Mouse (Mus musculus): ENCODE results near the gene Gm5157.
"Not testable (repeated sequence)": the region's sequence is repeated elsewhere in the genome, so short reads cannot be mapped to it uniquely, and the experiment has no call there.

Gene Gm5157

GRCm38 (mm10) chr7:21190323-21190722 is at the start of gene Gm5157:
TSS of gene Gm5157 (minus strand) at chr7:21190423.
- DNase-seq (ENCODE audit: low read depth), result not testable (repeated sequence)

DNA sequence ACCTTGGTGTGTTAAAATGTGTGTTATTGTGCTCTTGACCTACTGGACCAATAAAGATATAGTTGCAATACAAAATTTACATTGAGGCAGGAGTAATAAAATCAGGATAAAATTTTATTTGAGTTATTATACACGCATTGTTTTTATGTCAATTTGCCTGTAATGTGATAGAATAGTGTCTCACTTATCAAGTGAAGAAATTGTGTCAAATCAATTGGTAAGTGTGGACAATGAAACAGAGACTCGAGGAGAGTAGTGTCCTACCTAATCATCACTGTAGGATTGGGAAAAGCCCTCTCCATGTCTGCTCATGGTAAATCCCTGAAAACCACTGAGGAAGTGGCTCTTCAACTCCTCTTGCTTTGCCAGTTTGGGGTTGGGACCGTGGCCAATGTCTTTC is 28.3 kb downstream of the Gm5157 start, which contains the start of gene Vmn1r123:
TSS of gene Vmn1r123 (plus strand) at position 301 of the 400 bp plus-strand sequence.
- not testable (repeated sequence) for DNase-seq (ENCODE audit: low read depth)

Data from c-Kit-positive CD71-positive TER-119-negative erythroid progenitor cells, embryonic 14.5 days (primary cell).